Mouse (Mus musculus): ENCODE measurements around the gene Nlrp3.

Gene Nlrp3

GRCm38 (mm10) chr11:59614120-59614519, 72.8 kb downstream of the Nlrp3 start:
- DNase-seq (ENCODE audit: low spot score in 2 of 2): no peak

All from urinary bladder, postnatal 36 days (tissue).